Mouse (Mus musculus) embryo, embryonic 10 days (tissue): ENCODE data around the gene Plcl1.
A peak's percentile ranks its signal among the peaks of the same experiment; 100 is the strongest.

Experiments
- DNase-seq: peaks from one replicate; pipeline ENCODE4 v3.0.0-alpha.2; 2015; ENCODE audit warnings: low spot score

Gene Plcl1

GRCm38 (mm10) chr1:55617857-55618256 is 212.1 kb downstream of the Plcl1 start:
- DNase-seq = no peak

- no peak for DNase-seq
These were observed 213.0 kb downstream of the Plcl1 start for GRCm38 (mm10) chr1:55618617-55619286.

GRCm38 (mm10) chr1:55631496-55631895 is 225.8 kb downstream of the Plcl1 start:
- DNase-seq = no peak

- DNase-seq = no peak
These were observed 226.3 kb downstream of the Plcl1 start for GRCm38 (mm10) chr1:55632024-55632423.

- DNase-seq = no peak
These were observed 227.6 kb downstream of the Plcl1 start for GRCm38 (mm10) chr1:55633326-55633725.

GRCm38 (mm10) chr1:55659518-55660210 is 253.9 kb downstream of the Plcl1 start:
- no peak for DNase-seq

- DNase-seq = no peak
These were observed 255.7 kb downstream of the Plcl1 start for GRCm38 (mm10) chr1:55661381-55661780.

- DNase-seq = no peak
These were observed 259.6 kb downstream of the Plcl1 start for GRCm38 (mm10) chr1:55665137-55665827.

GRCm38 (mm10) chr1:55665828-55666673 is 260.3 kb downstream of the Plcl1 start:
- peak; percentile 38 for DNase-seq

- peak; percentile 13 for DNase-seq
These were observed 261.1 kb downstream of the Plcl1 start for GRCm38 (mm10) chr1:55666798-55667197.

- DNase-seq = no peak
These were observed 263.0 kb downstream of the Plcl1 start for GRCm38 (mm10) chr1:55668622-55669237.

- no peak for DNase-seq
These were observed 277.0 kb downstream of the Plcl1 start for GRCm38 (mm10) chr1:55682676-55683075.

- no peak for DNase-seq
These were observed 280.5 kb downstream of the Plcl1 start for GRCm38 (mm10) chr1:55686261-55686660.

GRCm38 (mm10) chr1:55693636-55694220 is 288.0 kb downstream of the Plcl1 start:
- DNase-seq = no peak

- no peak for DNase-seq
These were observed 290.5 kb downstream of the Plcl1 start for GRCm38 (mm10) chr1:55696206-55696605.

GRCm38 (mm10) chr1:55699393-55699970 is 293.8 kb downstream of the Plcl1 start:
- no peak for DNase-seq

- DNase-seq = no peak
These were observed 294.3 kb downstream of the Plcl1 start for GRCm38 (mm10) chr1:55700016-55700415.

GRCm38 (mm10) chr1:55700726-55701125 is 295.0 kb downstream of the Plcl1 start:
- peak; percentile 13 for DNase-seq

GRCm38 (mm10) chr1:55701601-55702000 is 295.9 kb downstream of the Plcl1 start:
- no peak for DNase-seq

GRCm38 (mm10) chr1:55702106-55702505 is 296.4 kb downstream of the Plcl1 start:
- DNase-seq = peak; percentile 7

GRCm38 (mm10) chr1:55704707-55705106 is 299.0 kb downstream of the Plcl1 start:
- peak; percentile 56 for DNase-seq
